Mouse (Mus musculus) neutrophil, adult 5-6 weeks (primary cell): ENCODE data around the gene Gm42688. TPM values are rescaled to one million over a fixed set of nuclear protein-coding genes. Genes with fewer than 3 reads are reported as not detected.
A peak's percentile ranks its signal among the peaks of the same experiment; 100 is the strongest.

Experiments used
- ATAC-seq: fragments of 151-379, 151-347 bp; 2 replicates; pipeline ENCODE4 v1.8.0; 2017; ENCODE audit warnings: mild to moderate bottlenecking, moderate TSS enrichment; ENCODE audit not compliant: insufficient number of reproducible peaks, poor library complexity, low FRiP score, severe bottlenecking; ENCODE audit errors: extremely low read depth
- total RNA-seq: library from RNA; stranded (forward); fragments of 200-1000 nt; gene quantifications from 2 replicates; pipeline ENCODE4 v1.2.3, GENCODE M21; 2017

Gm42688 gene
- total RNA-seq, 1 experiment from 2014 or later = 7.6 TPM

GRCm38 (mm10) chr6:83134951-83135513 is 33.6 kb downstream of the Gm42688 start, which contains the start of gene Rtkn:
TSS of gene Rtkn (plus strand) at chr6:83135463.
- ATAC-seq = no peak

- ATAC-seq = no peak
These were observed 34.2 kb downstream of the Gm42688 start for GRCm38 (mm10) chr6:83135571-83136161.

- no peak for ATAC-seq
These were observed 35.0 kb downstream of the Gm42688 start for GRCm38 (mm10) chr6:83136291-83136880.

- no peak; the same call in 1 of the 2 replicates for ATAC-seq
These were observed 35.6 kb downstream of the Gm42688 start for GRCm38 (mm10) chr6:83136881-83137575.

- ATAC-seq = no peak
These were observed 36.1 kb downstream of the Gm42688 start for GRCm38 (mm10) chr6:83137576-83137950.

GRCm38 (mm10) chr6:83138056-83138455 is 36.6 kb downstream of the Gm42688 start:
- no peak for ATAC-seq

- no peak for ATAC-seq
These were observed 38.6 kb downstream of the Gm42688 start for GRCm38 (mm10) chr6:83140044-83140443.

GRCm38 (mm10) chr6:83141636-83142035 is 40.2 kb downstream of the Gm42688 start:
- no peak for ATAC-seq

GRCm38 (mm10) chr6:83142211-83142731 is 40.9 kb downstream of the Gm42688 start:
- ATAC-seq = no peak

GRCm38 (mm10) chr6:83142886-83143285 is 41.5 kb downstream of the Gm42688 start:
- ATAC-seq = no peak

GRCm38 (mm10) chr6:83145209-83145608 is 43.8 kb downstream of the Gm42688 start:
- no peak for ATAC-seq

GRCm38 (mm10) chr6:83145805-83146204 is 44.4 kb downstream of the Gm42688 start:
- no peak for ATAC-seq

GRCm38 (mm10) chr6:83147280-83147679 is 45.9 kb downstream of the Gm42688 start:
- ATAC-seq = no peak

- ATAC-seq = no peak
These were observed 50.3 kb downstream of the Gm42688 start for GRCm38 (mm10) chr6:83151721-83152120.

GRCm38 (mm10) chr6:83153038-83153437 is 51.6 kb downstream of the Gm42688 start:
- no peak for ATAC-seq

GRCm38 (mm10) chr6:83153485-83153884 is 52.1 kb downstream of the Gm42688 start:
- ATAC-seq = no peak

- ATAC-seq = no peak
These were observed 54.3 kb downstream of the Gm42688 start for GRCm38 (mm10) chr6:83155552-83156238.

GRCm38 (mm10) chr6:83156259-83156684 is 54.9 kb downstream of the Gm42688 start, which contains the start of the genes Wdr54 and 1700003E16Rik:
TSS of gene Wdr54 (minus strand) at chr6:83156397.
TSS of gene 1700003E16Rik (plus strand) at chr6:83156404.
- peak; percentile 40 for ATAC-seq

GRCm38 (mm10) chr6:83159456-83159855 is 58.0 kb downstream of the Gm42688 start:
- peak; percentile 51; the same call in 1 of the 2 replicates for ATAC-seq
